Mouse (Mus musculus): ENCODE measurements around the gene Iscu.

- TF ChIP-seq CTCF (IDR thresholded peaks at IDR 0.05; ENCODE audit: insufficient read depth, low read depth, low read length) (no peak), POLR2A (IDR thresholded peaks at IDR 0.05; ENCODE audit: insufficient read depth, low read depth, low read length) (no peak)
These were observed 35.6 kb downstream of the Iscu start for GRCm38 (mm10) chr5:113808177-113808576.
